Mouse (Mus musculus) retina, postnatal 7 days (tissue): ENCODE measurements around the gene Sord.
A peak's percentile ranks its signal among the peaks of the same experiment; 100 is the strongest.

Experiments used
- DNase-seq: peaks from one replicate; pipeline ENCODE4 v3.0.0-alpha.2; 2012; ENCODE audit warnings: low read depth, low spot score

Sord gene

DNA sequence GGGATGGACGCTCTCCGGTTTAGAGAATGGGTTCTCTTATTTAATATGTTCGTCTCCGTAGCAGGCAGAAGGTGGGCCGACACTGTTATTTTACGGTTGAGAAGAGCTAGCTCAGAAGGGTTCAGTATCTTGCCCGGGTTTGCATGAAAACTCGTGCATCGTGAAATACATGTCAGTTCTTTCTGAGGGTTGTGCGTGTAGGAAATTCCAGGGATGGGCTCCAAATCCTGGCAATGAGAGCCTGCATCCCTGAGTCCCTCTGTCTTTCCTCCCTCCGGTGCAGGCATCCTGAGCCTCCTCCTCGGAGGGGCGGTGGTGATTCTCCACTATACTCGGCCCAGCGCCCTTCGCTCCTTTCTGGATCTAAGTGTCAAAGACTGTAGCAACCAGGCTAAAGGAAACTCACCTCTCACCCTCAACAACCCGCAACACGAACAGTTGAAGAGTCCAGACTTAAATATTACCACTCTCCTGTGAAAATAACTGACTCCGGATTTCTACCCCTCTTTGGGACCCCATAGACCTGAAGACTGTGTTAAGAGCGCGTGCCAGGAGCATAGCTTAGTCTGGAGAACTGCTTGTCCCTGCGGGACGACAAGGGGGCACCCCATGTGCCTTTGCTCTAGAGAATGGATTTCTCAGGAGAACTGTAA lies 67.5 kb downstream of the Sord start:
- no peak for DNase-seq

DNA sequence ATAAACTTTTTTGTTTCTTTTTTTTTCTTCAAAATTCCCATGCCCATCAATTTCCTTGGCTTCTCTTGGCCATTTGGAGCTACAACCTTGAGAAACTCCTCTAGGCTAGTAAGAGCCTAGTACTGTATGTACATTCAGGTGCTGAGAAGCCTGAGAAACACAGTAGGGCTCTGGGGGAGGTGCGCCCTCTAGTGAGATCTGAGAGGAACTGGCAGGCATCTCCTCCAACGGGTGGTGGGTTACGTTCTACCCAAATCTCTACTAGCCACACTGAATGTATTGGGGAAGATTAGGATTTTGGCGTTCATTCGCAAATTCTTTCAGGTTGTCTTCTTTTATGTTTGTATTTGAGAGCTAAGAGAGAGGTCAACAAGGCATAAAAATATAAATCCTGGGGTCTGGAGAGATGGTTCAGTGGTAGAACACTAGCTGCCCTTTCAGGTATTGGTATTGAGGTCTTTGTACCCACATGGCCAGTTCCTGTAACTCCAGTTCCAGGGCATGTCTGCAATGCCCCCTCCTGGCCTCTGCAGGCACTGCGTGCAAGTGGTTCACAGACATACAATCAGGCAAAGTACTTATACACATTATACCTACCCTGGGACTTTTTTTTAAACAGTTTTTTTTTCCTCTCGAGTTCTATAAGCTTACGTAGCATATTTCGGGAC lies 68.2 kb downstream of the Sord start:
- peak; percentile 54 for DNase-seq

DNA sequence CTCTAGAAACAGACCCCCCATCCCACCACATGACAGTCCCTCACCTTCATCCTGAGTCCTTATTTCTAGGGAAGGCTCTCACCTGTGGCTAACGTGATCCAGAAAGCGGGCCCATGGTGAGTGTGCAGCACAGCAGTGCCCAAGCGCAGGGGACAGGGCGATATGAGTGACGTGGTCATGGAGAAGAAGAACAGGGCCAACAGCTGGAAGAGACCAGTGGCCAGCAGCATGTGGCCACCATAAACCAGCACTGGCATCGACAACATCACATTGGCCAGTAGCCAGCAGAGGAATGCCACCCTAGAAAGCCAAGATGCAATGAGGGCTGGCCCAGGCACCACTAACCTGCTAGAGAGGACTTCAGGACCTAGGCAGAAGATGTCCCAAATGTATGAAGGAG lies 70.0 kb downstream of the Sord start:
- no peak for DNase-seq

DNA sequence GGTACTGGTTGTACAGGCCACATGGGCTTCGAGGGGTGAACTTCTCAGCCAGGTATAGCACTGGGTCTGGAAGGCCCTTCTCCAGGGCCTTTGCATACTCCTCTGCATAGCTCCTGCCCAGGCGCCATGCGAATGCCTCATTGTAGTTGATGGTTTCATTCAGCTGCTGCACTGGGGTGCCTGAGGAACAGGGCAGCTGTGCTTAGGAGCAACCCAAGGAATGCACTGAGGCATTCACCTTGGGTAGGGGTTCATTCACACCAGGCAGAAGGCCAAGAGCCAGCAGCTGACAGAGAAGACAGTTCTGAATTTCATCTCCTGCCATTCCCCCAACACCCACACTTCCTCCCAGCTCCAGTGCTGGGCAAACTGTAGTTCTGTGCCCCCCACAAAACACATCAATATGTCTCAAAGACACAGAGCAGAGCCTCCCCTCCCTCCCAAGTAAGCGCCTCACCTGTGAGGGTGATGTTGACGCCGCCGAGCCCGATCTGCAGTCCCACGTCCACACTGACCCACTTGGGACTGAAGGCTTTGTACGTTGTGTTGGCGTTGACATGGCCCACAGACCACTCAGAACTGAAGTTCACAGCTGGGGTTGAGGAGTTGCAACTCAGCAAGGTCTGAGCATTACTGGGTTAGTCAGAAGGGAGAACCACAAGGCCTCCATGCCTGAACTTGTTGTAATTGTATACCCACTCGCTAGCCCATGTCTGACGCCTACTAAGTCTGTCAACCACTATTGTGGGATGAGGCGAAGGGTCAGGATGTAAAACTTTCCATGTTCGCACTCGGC lies 70.7 kb downstream of the Sord start:
- no peak for DNase-seq

DNA sequence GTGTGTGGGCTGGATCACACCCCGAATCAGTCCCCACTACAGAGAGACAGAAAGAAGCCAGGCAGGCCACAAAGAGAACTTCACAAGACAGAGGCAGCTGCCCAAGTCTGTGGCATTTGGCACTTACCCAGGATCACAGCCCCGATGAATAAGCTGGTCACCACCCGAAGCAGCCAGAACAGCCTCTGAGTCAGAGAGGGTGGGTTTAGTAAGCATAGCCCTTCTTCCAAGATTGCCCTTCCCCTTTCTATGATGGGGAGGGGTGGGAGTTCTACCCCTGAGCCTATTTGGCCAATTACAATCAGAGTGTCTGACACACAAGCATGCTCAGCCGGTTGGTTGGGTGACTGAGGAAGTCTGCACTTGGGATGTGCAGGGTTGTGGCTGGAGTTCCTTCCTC lies 71.6 kb downstream of the Sord start:
- DNase-seq, result no peak

DNA sequence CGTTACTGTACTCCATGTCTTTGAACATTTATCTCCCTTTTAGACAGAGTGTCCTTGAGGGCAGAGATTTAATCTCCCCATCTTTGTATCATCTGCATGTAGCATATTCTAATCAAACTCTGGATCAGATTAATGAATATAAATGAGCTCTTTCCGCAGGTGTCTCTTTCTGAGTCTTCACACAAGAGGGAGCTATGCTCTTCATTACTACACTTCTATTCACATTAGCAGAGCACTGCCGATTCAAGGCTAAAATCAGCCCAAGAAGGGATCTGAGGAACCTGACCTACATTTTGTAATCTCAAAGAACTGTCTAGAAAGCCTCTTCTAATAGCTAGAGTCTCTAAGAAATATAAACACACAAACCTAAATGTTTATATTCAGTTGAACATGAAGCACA lies 75.1 kb downstream of the Sord start:
- DNase-seq, result no peak

DNA sequence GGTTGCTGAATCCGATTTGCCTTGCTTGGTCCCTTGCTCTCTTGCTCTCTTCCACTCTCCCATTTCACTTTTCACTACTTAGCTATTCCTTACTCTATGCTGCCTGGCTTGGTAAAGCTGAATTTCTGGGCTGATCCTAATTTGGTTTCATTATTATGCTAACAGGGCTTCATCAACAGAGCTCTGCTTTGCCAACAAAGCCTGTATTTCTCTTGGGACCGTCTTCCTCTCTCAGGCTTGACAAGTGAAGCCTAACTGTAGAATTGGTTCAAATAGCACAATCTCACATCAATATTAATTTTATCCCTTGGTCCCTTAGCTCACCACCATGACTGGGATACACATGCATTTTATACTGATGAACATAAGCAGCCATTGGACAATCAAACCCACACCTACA lies 77.0 kb downstream of the Sord start:
- no peak for DNase-seq

DNA sequence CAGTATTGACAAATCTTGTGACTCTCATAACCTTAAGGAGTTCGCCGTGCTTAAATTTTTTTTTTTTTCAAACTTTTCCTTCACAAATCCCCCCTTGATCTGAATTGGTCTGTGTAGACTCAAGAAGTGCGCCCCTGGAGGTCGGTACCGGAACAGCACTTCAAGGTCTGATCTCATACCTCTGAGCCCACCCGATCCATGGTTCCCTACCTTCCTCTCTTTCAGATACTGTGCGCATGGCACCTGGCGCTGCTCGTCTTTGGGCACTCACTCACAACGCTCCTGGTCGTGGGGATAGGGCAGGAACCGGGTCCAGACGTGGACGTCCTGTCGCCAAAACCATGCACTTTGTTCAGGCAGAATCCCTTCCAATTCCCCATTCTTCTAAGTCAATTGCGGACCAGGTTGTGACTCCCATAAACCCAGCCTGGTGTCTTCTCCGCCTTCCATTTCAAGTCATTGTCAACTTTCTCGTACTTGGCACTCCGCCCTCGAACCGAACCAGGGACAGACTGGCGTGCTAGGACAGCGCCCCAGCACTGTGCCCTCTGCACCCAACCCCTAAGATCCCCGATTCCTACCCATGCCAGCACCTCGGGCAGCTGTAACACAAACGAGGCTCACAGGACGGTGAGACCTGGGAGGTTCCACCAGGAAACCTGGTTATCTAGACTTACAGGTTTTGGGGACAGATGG lies 78.3 kb downstream of the Sord start:
- DNase-seq, result peak; percentile 49

DNA sequence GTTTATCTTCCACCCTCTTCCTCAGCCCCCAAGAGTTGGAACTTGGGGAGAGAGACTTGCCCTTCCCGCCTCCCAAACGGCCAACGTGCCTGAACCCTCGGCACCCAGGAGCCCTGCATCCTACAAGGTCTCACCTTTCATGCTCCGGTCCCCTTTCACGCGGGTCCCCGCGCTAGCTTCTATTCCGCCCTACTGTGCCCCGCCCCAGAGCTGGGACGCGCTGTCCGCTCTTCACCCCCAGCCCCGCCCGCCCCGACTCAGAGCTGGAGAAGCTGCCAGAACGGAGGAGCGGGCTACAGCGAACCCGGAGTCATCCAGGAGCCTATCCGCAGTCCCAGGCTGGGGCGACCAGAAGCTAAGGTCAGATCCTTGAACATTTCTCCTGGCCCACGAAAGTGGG lies 79.0 kb downstream of the Sord start, which contains the start of gene Duoxa1:
Gene Duoxa1 (minus strand): TSS at position 195 of the 400 bp plus-strand sequence.
- no peak for DNase-seq
